Mouse (Mus musculus) heart, embryonic 16.5 days (tissue): ENCODE results near the gene Defb29. TPM values are rescaled to one million over a fixed set of nuclear protein-coding genes. Genes with fewer than 3 reads are reported as not detected.

Experiments used
- ATAC-seq: fragments of 200-750 bp; cut with Nextera tagmentation; replicated peaks from 2 replicates; pipeline ENCODE4 v1.8.0; 2017; ENCODE audit warnings: moderate number of reproducible peaks; ENCODE audit not compliant: insufficient read depth, low FRiP score; ENCODE audit errors: extremely low read depth
- H3K27ac ChIP-seq: fragments of 300-500 bp; sonication (generic); 2 replicates; pipeline ENCODE4 v1.5.1; 2014; ENCODE audit warnings: mild to moderate bottlenecking, low read length, control low read depth, moderate library complexity
- H3K27me3 ChIP-seq: fragments of 300-500 bp; sonication (generic); 2 replicates; pipeline ENCODE4 v1.6.1; 2014; ENCODE audit warnings: low read length, mixed read lengths; ENCODE audit not compliant: control insufficient read depth, insufficient read depth
- H3K36me3 ChIP-seq: fragments of 300-500 bp; sonication (generic); 2 replicates; pipeline ENCODE4 v1.6.1; 2014; ENCODE audit not compliant: control insufficient read depth, insufficient read depth
- H3K4me1 ChIP-seq: fragments of 300-500 bp; sonication (generic); 2 replicates; pipeline ENCODE4 v1.6.1; 2014; ENCODE audit warnings: low read length, mixed read lengths; ENCODE audit not compliant: control insufficient read depth, insufficient read depth
- H3K4me2 ChIP-seq: fragments of 300-500 bp; sonication (generic); 2 replicates; pipeline ENCODE4 v1.6.1; 2014; ENCODE audit warnings: low read depth, mild to moderate bottlenecking, control low read depth, low read length
- H3K4me3 ChIP-seq: fragments of 300-500 bp; sonication (generic); 2 replicates; pipeline ENCODE4 v1.5.1; 2014; ENCODE audit warnings: mild to moderate bottlenecking, control low read depth, low read length
- H3K9ac ChIP-seq: fragments of 300-500 bp; sonication (generic); 2 replicates; pipeline ENCODE4 v1.6.1; 2014; ENCODE audit warnings: low read length, control low read depth
- H3K9me3 ChIP-seq: fragments of 300-500 bp; sonication (generic); replicated peaks from 2 replicates; pipeline ENCODE4 v1.6.1; 2016; ENCODE audit warnings: low read length; ENCODE audit not compliant: control insufficient read depth
- WGBS: fragments of 180-500 bp; shearing (Covaris S2); extraction: QIAGEN DNeasy Blood & Tissue Kit; methylation state at CpG from one replicate; pipeline ENCODE4 v1.1.7; 2014; 5-methylcytosine and 5-hydroxymethylcytosine counted together
- polyA plus RNA-seq: library from polyadenylated mRNA; unstranded; fragments of >200 nt; fragmentation: Nextera tagmentation; extraction: Ambion mirVana; gene quantifications from 2 replicates; pipeline ENCODE4 v1.2.1, GENCODE M21; 2015

Gene Defb29
- polyA plus RNA-seq, 1 experiment from 2014 or later, result not detected

DNA sequence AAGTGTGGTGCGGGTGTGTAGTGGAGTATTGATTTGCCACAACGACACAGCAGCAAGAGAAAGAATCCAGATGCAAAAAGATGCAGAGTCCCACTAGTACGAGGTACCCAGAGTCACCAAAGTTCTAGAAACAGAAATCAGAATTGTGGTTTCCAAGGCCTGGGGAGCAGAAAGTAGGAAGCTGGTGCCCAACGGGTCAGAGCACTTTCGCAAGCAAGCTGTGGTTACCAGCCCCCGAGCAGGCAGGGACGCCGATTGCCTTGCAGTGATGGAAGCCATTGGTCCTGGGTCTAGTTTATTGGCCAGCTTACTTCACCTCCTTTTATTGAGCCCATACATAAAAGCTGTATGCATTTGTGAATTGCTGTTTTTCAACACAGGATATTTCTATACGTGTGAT lies 2.1 kb upstream of the Defb29 start:
- 82% methylated on average over 9 of the region's 9 CpGs for WGBS
- no peaks in the 10 kb centered on the region for H3K36me3 ChIP-seq
- H3K9me3 ChIP-seq, result 0 out of 2 replicates have a peak, but pooled peaks cover 3% of the 10 kb centered on the region
- no peak for ATAC-seq
- H3K4me2 ChIP-seq, result no peak overlapping the region
- no peaks in the 10 kb centered on the region for H3K27me3 ChIP-seq
- no peak overlapping the region for H3K9ac ChIP-seq
- peaks cover 2% of the 10 kb centered on the region; the same call in 1 of the 2 replicates for H3K4me1 ChIP-seq
- H3K4me3 ChIP-seq, result no peak overlapping the region
- no peak overlapping the region for H3K27ac ChIP-seq

GRCm38 (mm10) chr2:152517981-152518380 lies 21.9 kb downstream of the Defb29 start, which contains the start of gene Defb28:
Gene Defb28, plus strand, starts transcription at chr2:152518255.
- no peak within 1 kb of the TSS for H3K9ac ChIP-seq
- 67% methylated on average over 4 of the region's 4 CpGs for WGBS
- H3K9me3 ChIP-seq, result peaks cover 2% of the 10 kb centered on the region; the same call in 1 of the 2 replicates
- H3K27ac ChIP-seq, result no peak within 1 kb of the TSS
- no peaks in the 10 kb centered on the region for H3K36me3 ChIP-seq
- no peak within 1 kb of the TSS for H3K4me3 ChIP-seq
- no peaks in the 10 kb centered on the region for H3K27me3 ChIP-seq
- H3K4me2 ChIP-seq, result no peak within 1 kb of the TSS
- no peak for ATAC-seq
- no peaks in the 10 kb centered on the region for H3K4me1 ChIP-seq

DNA sequence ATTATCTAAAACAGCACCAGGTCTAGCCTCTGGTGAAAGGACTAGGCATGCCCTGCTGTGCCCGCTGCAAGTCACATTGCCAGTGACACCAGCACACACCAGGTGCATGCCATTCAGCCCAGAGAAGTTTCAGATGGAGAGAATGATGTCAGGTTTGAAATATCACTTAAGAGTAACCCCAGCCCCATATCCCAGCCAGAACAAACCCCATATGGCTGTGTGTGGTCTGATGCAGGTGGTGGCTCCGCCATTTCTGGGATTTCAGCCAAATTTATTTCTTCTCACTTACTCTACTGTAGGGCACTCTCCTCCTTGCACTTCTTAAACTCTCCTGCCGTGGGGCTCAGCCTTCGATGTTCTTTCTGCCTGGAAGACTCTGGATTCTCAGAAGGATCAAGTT lies 23.8 kb downstream of the Defb29 start:
- H3K4me3 ChIP-seq, result no peak overlapping the region
- no peaks in the 10 kb centered on the region for H3K4me1 ChIP-seq
- no peak overlapping the region for H3K4me2 ChIP-seq
- no peaks in the 10 kb centered on the region for H3K36me3 ChIP-seq
- no peaks in the 10 kb centered on the region for H3K27me3 ChIP-seq
- H3K9me3 ChIP-seq, result no peaks in the 10 kb centered on the region
- 74% methylated on average over 4 of the region's 4 CpGs for WGBS
- H3K27ac ChIP-seq, result no peak overlapping the region
- H3K9ac ChIP-seq, result no peak overlapping the region
- ATAC-seq, result no peak

DNA sequence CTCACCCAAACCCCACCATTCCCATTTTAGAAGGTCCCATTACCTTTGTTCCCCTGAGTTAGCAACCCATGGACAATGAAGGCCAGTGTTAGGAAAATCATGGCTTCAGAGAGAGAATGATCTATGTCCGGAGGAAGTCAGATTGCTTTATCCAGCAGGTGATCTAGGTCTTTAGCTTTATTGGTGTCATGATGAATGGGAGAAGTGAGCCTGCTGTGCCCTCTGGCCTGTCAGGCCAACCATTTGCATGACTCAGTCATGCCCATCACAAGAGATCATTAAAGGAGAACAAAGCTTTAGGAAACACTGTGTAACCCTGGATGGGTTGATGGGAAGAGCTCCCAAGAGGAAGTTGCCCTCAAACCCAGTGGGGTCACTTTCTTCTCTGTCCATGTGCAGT lies 28.3 kb downstream of the Defb29 start, which contains the start of gene Defb26:
Defb26 (minus strand) TSS at position 101 of the 400 bp plus-strand sequence.
- no peak for ATAC-seq
- H3K9me3 ChIP-seq, result no peaks in the 10 kb centered on the region
- WGBS, result 91% methylated on average over 1 of the region's 1 CpGs

GRCm38 (mm10) chr2:152503950-152504349 lies 35.9 kb downstream of the Defb29 start:
- H3K9me3 ChIP-seq, result no peaks in the 10 kb centered on the region
- H3K4me2 ChIP-seq, result no peak overlapping the region
- H3K9ac ChIP-seq, result no peak overlapping the region
- H3K27me3 ChIP-seq, result no peaks in the 10 kb centered on the region
- no peak overlapping the region for H3K27ac ChIP-seq
- no peaks in the 10 kb centered on the region for H3K36me3 ChIP-seq
- H3K4me3 ChIP-seq, result no peak overlapping the region
- WGBS, result 69% methylated on average over 2 of the region's 2 CpGs
- peaks cover 6% of the 10 kb centered on the region for H3K4me1 ChIP-seq
- no peak for ATAC-seq

More for the DNA sequence above, 28.3 kb downstream of the Defb29 start, which contains the start of gene Defb26:
- H3K27ac ChIP-seq, result no peak within 1 kb of the TSS
- no peak within 1 kb of the TSS for H3K9ac ChIP-seq
- no peak within 1 kb of the TSS for H3K4me2 ChIP-seq
- no peaks in the 10 kb centered on the region for H3K36me3 ChIP-seq
- no peaks in the 10 kb centered on the region for H3K4me1 ChIP-seq
- no peaks in the 10 kb centered on the region for H3K27me3 ChIP-seq
- H3K4me3 ChIP-seq, result no peak within 1 kb of the TSS

DNA sequence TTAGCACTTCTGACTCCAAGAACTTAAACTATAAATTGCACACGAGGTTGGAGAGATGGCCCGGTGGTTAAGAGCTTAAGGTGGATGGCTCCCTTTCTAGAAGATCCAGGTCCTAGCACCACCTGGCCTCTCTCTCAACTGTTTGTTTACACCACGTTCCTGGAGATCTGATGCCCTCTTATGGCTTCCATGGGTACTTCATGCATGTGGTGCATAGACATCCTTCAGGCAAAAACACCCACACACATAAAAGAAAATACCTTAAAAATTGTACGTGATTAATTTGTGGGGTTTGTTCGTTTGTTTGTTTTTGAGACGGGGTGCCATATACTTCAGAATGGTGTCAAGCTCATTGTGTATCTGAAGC lies 39.1 kb downstream of the Defb29 start:
- no peak overlapping the region for H3K4me2 ChIP-seq
- no peaks in the 10 kb centered on the region for H3K9me3 ChIP-seq
- no peak for ATAC-seq
- H3K36me3 ChIP-seq, result no peaks in the 10 kb centered on the region
- H3K27ac ChIP-seq, result no peak overlapping the region
- WGBS, result 73% methylated on average over 6 of the region's 6 CpGs
- H3K27me3 ChIP-seq, result no peaks in the 10 kb centered on the region
- H3K9ac ChIP-seq, result no peak overlapping the region
- peaks cover 6% of the 10 kb centered on the region for H3K4me1 ChIP-seq
- no peak overlapping the region for H3K4me3 ChIP-seq

DNA sequence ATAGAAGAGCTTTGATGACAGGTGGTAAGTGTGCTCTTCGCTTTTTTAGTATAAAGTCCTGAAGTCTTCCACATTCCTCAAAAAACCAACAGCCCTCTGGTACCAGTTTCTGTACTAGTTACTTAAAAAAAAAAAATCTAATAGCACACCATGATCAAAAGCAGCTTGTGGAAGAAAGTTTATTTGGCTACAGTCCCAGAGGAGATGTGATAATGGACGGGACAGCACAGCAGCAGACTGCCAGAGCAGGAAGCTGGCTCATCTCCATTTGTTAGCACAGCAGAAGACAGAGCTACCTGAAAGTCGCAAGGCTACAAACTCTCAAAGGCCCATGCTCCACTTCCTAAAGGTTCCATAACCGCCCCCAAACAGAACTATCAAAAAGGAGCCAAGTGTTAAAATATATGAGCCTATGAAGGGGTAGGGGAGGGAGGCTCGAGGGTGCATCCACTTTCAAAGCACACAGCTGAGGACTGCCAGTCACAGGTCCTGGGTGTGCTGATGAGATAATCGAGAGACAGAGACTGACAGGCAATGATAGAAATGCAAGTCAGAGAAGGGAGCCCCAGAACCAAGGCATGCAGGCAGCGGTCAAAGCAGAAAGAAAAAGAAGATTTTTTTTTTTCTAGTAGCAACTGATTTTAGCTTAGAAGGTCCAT lies 39.6 kb downstream of the Defb29 start:
- no peak overlapping the region for H3K9ac ChIP-seq
- H3K4me1 ChIP-seq, result peaks cover 6% of the 10 kb centered on the region
- H3K27ac ChIP-seq, result no peak overlapping the region
- H3K4me3 ChIP-seq, result no peak overlapping the region
- H3K27me3 ChIP-seq, result no peaks in the 10 kb centered on the region
- no peak for ATAC-seq
- no peaks in the 10 kb centered on the region for H3K36me3 ChIP-seq
- WGBS, result 49% methylated on average over 7 of the region's 7 CpGs
- H3K4me2 ChIP-seq, result no peak overlapping the region
- no peaks in the 10 kb centered on the region for H3K9me3 ChIP-seq

- 62% methylated on average over 6 of the region's 6 CpGs for WGBS
- ATAC-seq, result no peak
- no peaks in the 10 kb centered on the region for H3K27me3 ChIP-seq
These were observed 41.9 kb downstream of the Defb29 start for GRCm38 (mm10) chr2:152498020-152498419.

GRCm38 (mm10) chr2:152493151-152493550 lies 46.7 kb downstream of the Defb29 start:
- WGBS, result 67% methylated on average over 6 of the region's 6 CpGs
- H3K4me1 ChIP-seq, result no peaks in the 10 kb centered on the region
- no peaks in the 10 kb centered on the region for H3K36me3 ChIP-seq
- no peak overlapping the region for H3K27ac ChIP-seq
- no peaks in the 10 kb centered on the region for H3K9me3 ChIP-seq
- H3K27me3 ChIP-seq, result no peaks in the 10 kb centered on the region
- H3K4me2 ChIP-seq, result no peak overlapping the region
- no peak overlapping the region for H3K4me3 ChIP-seq
- ATAC-seq, result no peak
- no peak overlapping the region for H3K9ac ChIP-seq

More at GRCm38 (mm10) chr2:152498020-152498419, 41.9 kb downstream of the Defb29 start:
- no peaks in the 10 kb centered on the region for H3K9me3 ChIP-seq
- no peak overlapping the region for H3K4me3 ChIP-seq
- H3K27ac ChIP-seq, result no peak overlapping the region
- H3K36me3 ChIP-seq, result no peaks in the 10 kb centered on the region
- no peak overlapping the region for H3K4me2 ChIP-seq
- no peak overlapping the region for H3K9ac ChIP-seq
- H3K4me1 ChIP-seq, result peaks cover 6% of the 10 kb centered on the region
